Mouse (Mus musculus) CH12.LX (cell line): ENCODE measurements around the gene Washc1. TPM values are rescaled to one million over a fixed set of nuclear protein-coding genes. Genes with fewer than 3 reads are reported as not detected.

Experiments used
- DNase-seq: peaks from one replicate; pipeline ENCODE4 v3.0.0-alpha.2; 2013; ENCODE audit errors: extremely low read depth
- H3K27ac ChIP-seq: 2 replicates; pipeline ENCODE4 v1.5.1; 2012; ENCODE audit warnings: low read depth, mild to moderate bottlenecking, control low read depth, moderate library complexity; ENCODE audit not compliant: insufficient read depth
- H3K27me3 ChIP-seq: replicated peaks from 2 replicates; pipeline ENCODE3; 2012; ENCODE audit warnings: inconsistent platforms
- H3K36me3 ChIP-seq, 2 experiments: replicated peaks in 1 of 2; 2 replicates each; pipeline versions ENCODE3 to v1.6.1; 2012; ENCODE audit warnings: inconsistent platforms in 1 of 2, low read length in 1 of 2, mild to moderate bottlenecking in 1 of 2, mixed read lengths in 1 of 2, moderate library complexity in 1 of 2; ENCODE audit not compliant: control insufficient read depth in 1 of 2, insufficient read depth in 1 of 2
- H3K4me1 ChIP-seq, 2 experiments: 2 replicates each; pipeline ENCODE4 v1.6.1; 2012; ENCODE audit warnings: inconsistent platforms in 1 of 2, moderate library complexity in 1 of 2; ENCODE audit not compliant: insufficient read depth in 2 of 2, control insufficient read depth in 1 of 2
- H3K4me2 ChIP-seq: 2 replicates; pipeline ENCODE4 v1.6.1; 2012; ENCODE audit warnings: low read depth, mild to moderate bottlenecking, control low read depth; ENCODE audit not compliant: poor library complexity, insufficient read depth, severe bottlenecking
- H3K4me3 ChIP-seq, 3 experiments: fragments of 150-350 bp in 1 of 3; sonication (generic) in 1 of 3; replicated peaks in 1 of 3; 2 replicates each; pipeline versions ENCODE3 to v1.5.1; 2011 to 2012; ENCODE audit warnings: low read depth in 2 of 3, low read length in 2 of 3, mild to moderate bottlenecking in 2 of 3, moderate library complexity in 2 of 3, control low read depth in 1 of 3, improper control_type of control experiment in 1 of 3, inconsistent platforms in 1 of 3, mixed read lengths in 1 of 3; ENCODE audit not compliant: poor library complexity in 1 of 3
- H3K79me2 ChIP-seq: replicated peaks from 2 replicates; pipeline ENCODE4 v1.6.1; 2012; ENCODE audit warnings: mild to moderate bottlenecking, moderate library complexity; ENCODE audit not compliant: control insufficient read depth, poor library complexity, insufficient read depth, severe bottlenecking; ENCODE audit errors: extremely low read depth
- H3K9ac ChIP-seq: 2 replicates; pipeline ENCODE4 v1.6.1; 2012; ENCODE audit warnings: low read depth, mild to moderate bottlenecking, control low read depth, moderate library complexity; ENCODE audit not compliant: insufficient read depth
- H3K9me3 ChIP-seq: replicated peaks from 2 replicates; pipeline ENCODE3; 2012; ENCODE audit warnings: low read length, inconsistent platforms, mixed read lengths
- CHD1 ChIP-seq: IDR thresholded peaks from 2 replicates; pipeline ENCODE4 v1.6.1; 2012; ENCODE audit warnings: low read depth, low read length, improper control_type of control experiment, inconsistent platforms
- CTCF ChIP-seq, 2 experiments: IDR thresholded peaks in 1 of 2; conservative IDR thresholded peaks in 1 of 2; 2 replicates each; pipeline ENCODE4 v1.5.1; 2011 to 2012; ENCODE audit warnings: low read depth in 2 of 2, low read length in 2 of 2, improper control_type of control experiment in 1 of 2, inconsistent platforms in 1 of 2, mild to moderate bottlenecking in 1 of 2, moderate library complexity in 1 of 2
- ETS1 ChIP-seq: conservative IDR thresholded peaks from 2 replicates; pipeline ENCODE4 v1.6.1; 2012; ENCODE audit warnings: low read depth, mild to moderate bottlenecking, inconsistent platforms, low read length, improper control_type of control experiment, moderate library complexity
- HCFC1 ChIP-seq: IDR thresholded peaks from 2 replicates; pipeline ENCODE4 v1.6.1; 2012; ENCODE audit warnings: low read depth, mild to moderate bottlenecking, inconsistent platforms, low read length, improper control_type of control experiment
- JUND ChIP-seq: conservative IDR thresholded peaks from 2 replicates; pipeline ENCODE4 v1.6.1; 2011; ENCODE audit warnings: low read depth, low read length, improper control_type of control experiment
- MXI1 ChIP-seq: IDR thresholded peaks from 2 replicates; pipeline ENCODE4 v1.6.1; 2011; ENCODE audit warnings: mild to moderate bottlenecking, low read depth, low read length, improper control_type of control experiment
- MYC ChIP-seq: IDR thresholded peaks from 2 replicates; pipeline ENCODE4 v1.6.1; 2011; ENCODE audit warnings: low read depth, mild to moderate bottlenecking, improper control_type of control experiment, low read length
- NELFE ChIP-seq: IDR thresholded peaks from 2 replicates; pipeline ENCODE4 v1.6.1; 2011; ENCODE audit warnings: low read depth, low read length, improper control_type of control experiment
- NRF1 ChIP-seq: IDR thresholded peaks from 2 replicates; pipeline ENCODE4 v1.6.1; 2014; ENCODE audit warnings: low read depth, mild to moderate bottlenecking, inconsistent platforms, low read length, improper control_type of control experiment, moderate library complexity
- PAX5 ChIP-seq: IDR thresholded peaks from 2 replicates; pipeline ENCODE4 v1.6.1; 2012; ENCODE audit warnings: low read length, inconsistent platforms, mixed read lengths
- POLR2A ChIP-seq: IDR thresholded peaks from 2 replicates; pipeline ENCODE4 v1.6.1; 2011; ENCODE audit warnings: low read depth, mild to moderate bottlenecking, improper control_type of control experiment, low read length
- POLR2AphosphoS2 ChIP-seq: IDR thresholded peaks from 2 replicates; pipeline ENCODE4 v1.6.1; 2011; ENCODE audit warnings: low read depth, low read length, improper control_type of control experiment
- RAD21 ChIP-seq: IDR thresholded peaks from 2 replicates; pipeline ENCODE4 v1.6.1; 2011; ENCODE audit warnings: low read depth, mild to moderate bottlenecking, low read length, improper control_type of control experiment, moderate library complexity
- SIN3A ChIP-seq: IDR thresholded peaks from 2 replicates; pipeline ENCODE4 v1.6.1; 2012; ENCODE audit warnings: low read length, improper control_type of control experiment, inconsistent platforms
- SMC3 ChIP-seq: IDR thresholded peaks from 2 replicates; pipeline ENCODE4 v1.6.1; 2011; ENCODE audit warnings: low read depth, low read length, improper control_type of control experiment
- TBP ChIP-seq: conservative IDR thresholded peaks from 2 replicates; pipeline ENCODE4 v1.6.1; 2011; ENCODE audit warnings: low read depth, low read length, improper control_type of control experiment
- TCF12 ChIP-seq: IDR thresholded peaks from 2 replicates; pipeline ENCODE4 v1.6.1; 2014; ENCODE audit warnings: low read depth, mild to moderate bottlenecking, inconsistent platforms, low read length, improper control_type of control experiment
- UBTF ChIP-seq: IDR thresholded peaks from 2 replicates; pipeline ENCODE4 v1.6.1; 2012; ENCODE audit warnings: low read depth, mild to moderate bottlenecking, inconsistent platforms, low read length, improper control_type of control experiment, moderate library complexity
- ZKSCAN1 ChIP-seq: IDR thresholded peaks from 2 replicates; pipeline ENCODE4 v1.6.1; 2012; ENCODE audit warnings: low read depth, inconsistent platforms, low read length, improper control_type of control experiment, borderline replicate concordance
- ZMIZ1 ChIP-seq: IDR thresholded peaks from 2 replicates; pipeline ENCODE4 v1.6.1; 2012; ENCODE audit warnings: low read depth, mild to moderate bottlenecking, inconsistent platforms, low read length, improper control_type of control experiment
- dilution Hi-C: fragments of 300-500 bp; cut with MboI; formaldehyde crosslinking; loops from 2 replicates; pipeline ENCODE4 v1.14.3; 2020; ENCODE audit warnings: low sequenced_read_pairs; ENCODE audit not compliant: extremely low pct_unique_long_range_greater_than_20kb, extremely low pct_ligation_motif_present
- in situ Hi-C: fragments of 300-500 bp; cut with MboI; formaldehyde crosslinking; loops from 3 replicates; pipeline ENCODE4 v1.14.3; 2019; ENCODE audit warnings: low sequenced_read_pairs, low pct_ligation_motif_present, low pct_unique_long_range_greater_than_20kb, mixed read lengths
- polyA plus RNA-seq: library from polyadenylated mRNA; unstranded; fragments of >175 nt; gene quantifications from 2 replicates; pipeline ENCODE4 v1.2.1, GENCODE M21; 2012; ENCODE audit warnings: low read depth; ENCODE audit not compliant: insufficient read length
- total RNA-seq, 2 experiments: library from RNA; depleted of rRNA; stranded (reverse); fragments of 300-350 nt in 1 of 2; fragments of >200 nt in 1 of 2; gene quantifications; 2 replicates each; pipeline ENCODE4 v1.2.3; 2012 to 2014

Washc1 gene
- total and polyA plus RNA-seq, 3 experiments: 16.4 to 27.8 (median 20.3) TPM

- peaks cover 18% of the 10 kb centered on the region for H3K79me2 ChIP-seq
- peaks cover 6 to 53% of the 10 kb centered on the region in 2 experiments for H3K36me3 ChIP-seq
- H3K9me3 ChIP-seq: no peaks in the 10 kb centered on the region
- in situ Hi-C loops: no loop called here
- no peaks in the 10 kb centered on the region for H3K27me3 ChIP-seq
- no peak overlapping the region for H3K4me3 ChIP-seq
- H3K4me2 ChIP-seq: no peak overlapping the region
- H3K27ac ChIP-seq: no peak overlapping the region
- DNase-seq: no peak
- TF ChIP-seq ETS1: no peak
- no peak for TF ChIP-seq POLR2AphosphoS2
- TF ChIP-seq, all 38 proteins: peak for 0
- Histone ChIP-seq H3K4me1 (peaks cover 0 to 8% of the 10 kb centered on the region in 2 experiments; a peak in 2 of 4 replicates), H3K9ac (no peak overlapping the region)
- dilution Hi-C loops: no loop called here
Observed at GRCm38 (mm10) chr17:66092664-66093063, 18.7 kb upstream of the Washc1 start.

- peaks cover 0 to 15% of the 10 kb centered on the region in 2 experiments for H3K36me3 ChIP-seq
- peak overlapping the region; percentile 90 for H3K4me2 ChIP-seq
- H3K27ac ChIP-seq: peak overlapping the region; percentile 37; the same call in 1 of the 2 replicates
- in situ Hi-C loops (loop anchor here (10.0 kb wide), 1 partner anchor 146 kb away; the partner anchor contains the start of gene Twsg1), dilution Hi-C loops (no loop called here)
- H3K27me3 ChIP-seq: no peaks in the 10 kb centered on the region
- H3K4me1 ChIP-seq: peaks cover 0 to 27% of the 10 kb centered on the region in 2 experiments; a peak in 3 of 4 replicates
- H3K4me3 ChIP-seq: peak overlapping the region; percentile 88 to 99 (median 89)
- no peak for DNase-seq
- H3K9me3 ChIP-seq: no peaks in the 10 kb centered on the region
- H3K79me2 ChIP-seq: peaks cover 43% of the 10 kb centered on the region
- peak overlapping the region; percentile 90 for H3K9ac ChIP-seq
- no peak for TF ChIP-seq PAX5
- peak; percentile 45; the same call in 1 of the 2 replicates for TF ChIP-seq UBTF
Observed at GRCm38 (mm10) chr17:66100566-66101379, 10.6 kb upstream of the Washc1 start.

DNA sequence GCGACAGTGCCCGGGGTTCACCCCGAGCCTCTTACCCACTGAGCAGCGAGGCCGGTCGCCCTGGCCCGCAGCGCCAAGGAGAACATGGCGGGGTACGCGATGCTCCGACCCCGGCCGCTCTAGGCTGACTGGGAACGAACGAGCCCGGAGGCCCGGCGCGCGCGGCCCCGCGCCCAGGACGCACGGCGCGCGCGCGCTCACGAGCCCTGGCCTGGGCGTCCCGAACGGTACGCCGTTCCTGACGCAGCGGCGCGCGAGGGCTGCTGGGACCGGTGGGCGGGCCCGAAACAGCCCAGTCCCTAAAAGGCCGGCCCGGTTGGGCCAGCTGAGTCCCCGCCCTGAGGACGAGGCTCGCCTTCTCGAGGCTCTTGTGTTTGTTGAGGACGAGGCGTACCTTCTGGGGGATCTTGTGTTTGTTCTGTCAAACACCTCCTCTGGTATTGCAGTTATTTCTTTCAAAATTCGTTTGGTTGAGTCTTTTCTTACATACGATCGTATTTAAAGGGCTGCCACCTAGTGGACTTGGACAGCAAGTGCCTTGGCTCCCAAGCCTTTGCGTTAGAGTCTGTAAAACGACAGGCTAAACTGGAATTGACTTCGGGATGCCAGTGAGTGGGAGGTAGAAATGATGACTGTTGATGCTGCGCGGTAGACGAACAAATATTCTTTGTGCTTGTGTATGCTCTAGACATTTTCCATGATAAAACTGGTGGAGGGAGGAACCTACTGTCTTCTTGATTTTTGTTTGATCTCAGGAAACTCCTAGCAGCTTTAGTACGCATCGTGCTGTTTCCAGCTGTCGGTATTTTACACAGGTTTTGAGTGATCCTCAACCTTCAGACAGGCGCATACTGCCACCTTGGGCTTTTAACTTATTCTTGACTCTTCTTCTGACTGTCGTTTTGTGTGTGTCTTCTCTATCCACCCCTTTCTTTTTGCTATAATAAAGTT is 9.7 kb upstream of the Washc1 start, which contains the start of gene Ndufv2:
Ndufv2 (minus strand) TSS at position 180 of the 951 bp plus-strand sequence.
- in situ Hi-C loops: loop anchor here (10.0 kb wide), 1 partner anchor 147 kb away; the partner anchor contains the start of gene Twsg1
- peak within 1 kb of the TSS; percentile 55 for H3K27ac ChIP-seq
- dilution Hi-C loops: no loop called here
- TF ChIP-seq POLR2A (peak; percentile 89), NRF1 (peak; percentile 57), SMC3 (peak; percentile 60), NELFE (peak; percentile 65), MYC (no peak), JUND (0 out of 2 replicates have a peak, but pooled peaks have one; percentile 9), CHD1 (no peak), HCFC1 (peak; percentile 47; the same call in 1 of the 2 replicates), ZMIZ1 (0 out of 2 replicates have a peak, but pooled peaks have one; percentile 33), MXI1 (no peak), SIN3A (peak; percentile 91), CTCF (conservative IDR thresholded peaks at IDR 0.05 in 1 of 2, IDR thresholded peaks at IDR 0.05 in 1 of 2; ENCODE audit: low read depth in 2 of 2, low read length in 2 of 2) (peak; percentile 58 to 70; a peak in 3 of 4 replicates), TCF12 (peak; percentile 64; the same call in 1 of the 2 replicates), ZKSCAN1 (no peak), POLR2AphosphoS2 (no peak), RAD21 (peak; percentile 48), TBP (peak; percentile 74)
- TF ChIP-seq, all 38 proteins: peak for 12
- Histone ChIP-seq H3K27me3 (no peaks in the 10 kb centered on the region), H3K4me2 (peak within 1 kb of the TSS; percentile 90), H3K9ac (peak within 1 kb of the TSS; percentile 90), H3K9me3 (no peaks in the 10 kb centered on the region), H3K4me3 (peak within 1 kb of the TSS; percentile 88 to 99 (median 89)), H3K79me2 (peaks cover 40% of the 10 kb centered on the region), H3K4me1 (peaks cover 3 to 30% of the 10 kb centered on the region in 2 experiments; a peak in 3 of 4 replicates), H3K36me3 (peaks cover 0 to 12% of the 10 kb centered on the region in 2 experiments)
- peak; percentile 93 for DNase-seq
